Mouse (Mus musculus) limb, embryonic 14.5 days (tissue): ENCODE measurements at regions not wholly inside any gene's neighbourhood (a gene's known extent, or its start where the extent isn't known, plus 50 kb on each side); places are given as distances from the start of the nearest gene placed in this dataset.

ENCODE experiments used
- ATAC-seq: fragments of 200-750 bp; cut with Nextera tagmentation; 2 replicates; pipeline ENCODE4 v1.8.0; 2017; ENCODE audit warnings: low read depth, moderate number of reproducible peaks, moderate TSS enrichment; ENCODE audit not compliant: low FRiP score
- DNase-seq: peaks from one replicate; pipeline ENCODE4 v3.0.0-alpha.2; 2015; ENCODE audit warnings: low spot score
- H3K27ac ChIP-seq: fragments of 300-500 bp; sonication (generic); replicated peaks from 2 replicates; pipeline ENCODE4 v1.5.1; 2014; ENCODE audit warnings: low read depth, mild to moderate bottlenecking, low read length, moderate library complexity, mixed read lengths
- H3K27me3 ChIP-seq: fragments of 300-500 bp; sonication (generic); 2 replicates; pipeline ENCODE4 v1.6.1; 2014; ENCODE audit warnings: low read length, mixed read lengths; ENCODE audit not compliant: control insufficient read depth, insufficient read depth
- H3K36me3 ChIP-seq: fragments of 300-500 bp; sonication (generic); 2 replicates; pipeline ENCODE4 v1.6.1; 2014; ENCODE audit warnings: mild to moderate bottlenecking, low read length, moderate library complexity, mixed read lengths; ENCODE audit not compliant: control insufficient read depth, insufficient read depth
- H3K4me1 ChIP-seq: fragments of 300-500 bp; sonication (generic); 2 replicates; pipeline ENCODE4 v1.6.1; 2014; ENCODE audit warnings: antibody characterized with exemption, low read length, mixed read lengths; ENCODE audit not compliant: control insufficient read depth, insufficient read depth
- H3K4me2 ChIP-seq: fragments of 300-500 bp; sonication (generic); replicated peaks from 2 replicates; pipeline ENCODE4 v1.6.1; 2014; ENCODE audit warnings: low read depth, mild to moderate bottlenecking, low read length, moderate library complexity; ENCODE audit not compliant: severe bottlenecking
- H3K4me3 ChIP-seq: fragments of 300-500 bp; sonication (generic); replicated peaks from 2 replicates; pipeline ENCODE4 v1.5.1; 2014; ENCODE audit warnings: low read length
- H3K9ac ChIP-seq: fragments of 300-500 bp; sonication (generic); 2 replicates; pipeline ENCODE4 v1.6.1; 2014; ENCODE audit warnings: mild to moderate bottlenecking, low read depth, low read length, moderate library complexity; ENCODE audit not compliant: severe bottlenecking
- H3K9me3 ChIP-seq: fragments of 300-500 bp; sonication (generic); 2 replicates; pipeline ENCODE4 v1.6.1; 2016; ENCODE audit warnings: low read length; ENCODE audit not compliant: control insufficient read depth
- POLR2A ChIP-seq: fragments of 200-500 bp; IDR thresholded peaks from 2 replicates; pipeline ENCODE4 v1.8.0; 2012; ENCODE audit warnings: inconsistent platforms, mild to moderate bottlenecking, moderate library complexity, borderline replicate concordance; ENCODE audit not compliant: insufficient read depth, insufficient read length; ENCODE audit errors: extremely low read depth
- WGBS: fragments of 180-500 bp; shearing (Covaris S2); extraction: QIAGEN DNeasy Blood & Tissue Kit; methylation state at CpG from one replicate; pipeline ENCODE4 v1.1.7; 2014; 5-methylcytosine and 5-hydroxymethylcytosine counted together

DNA sequence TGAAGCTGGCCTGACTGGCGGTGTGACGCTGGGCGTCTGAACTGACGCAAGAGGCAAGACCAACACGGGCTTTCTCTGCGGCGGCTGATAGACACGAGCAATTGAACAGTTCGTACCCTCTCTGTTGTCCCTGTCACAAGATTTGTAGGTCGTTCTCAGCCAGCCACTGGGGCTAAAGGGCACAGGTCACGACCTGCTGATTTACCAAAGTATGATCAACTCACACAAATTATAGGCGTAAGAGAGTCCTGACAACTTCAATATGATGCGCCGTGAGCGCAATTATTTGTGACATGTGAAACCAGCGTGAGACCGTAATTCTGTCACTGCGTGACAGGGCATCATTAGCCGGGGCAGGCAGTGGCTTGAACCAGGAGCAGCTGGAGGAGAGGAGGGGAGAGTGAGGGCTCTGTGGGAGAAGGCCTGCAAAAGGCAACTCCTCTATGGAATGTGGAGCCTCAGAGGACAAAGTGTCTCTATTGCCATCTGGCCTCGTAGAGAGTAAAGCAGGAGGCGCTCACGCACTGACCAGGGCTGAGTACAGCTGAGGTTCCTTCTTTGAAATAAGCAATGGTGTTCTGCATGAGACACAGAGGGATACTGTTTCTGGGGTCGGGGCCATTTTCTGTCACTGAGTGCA is 181.4 kb upstream of the Habp2 start:
- no peak overlapping the region for H3K27ac ChIP-seq
- no peaks in the 10 kb centered on the region; the same call in 1 of the 2 replicates for H3K27me3 ChIP-seq
- ATAC-seq: peak; percentile 67
- H3K9ac ChIP-seq: no peak overlapping the region
- H3K4me1 ChIP-seq: peaks cover 51% of the 10 kb centered on the region
- no peaks in the 10 kb centered on the region for H3K36me3 ChIP-seq
- 10% methylated on average over 23 of the region's 23 CpGs for WGBS
- peak overlapping the region; percentile 13; the same call in 1 of the 2 replicates for H3K4me2 ChIP-seq
- TF ChIP-seq POLR2A: no peak
- DNase-seq: peak; percentile 41
- no peak overlapping the region for H3K4me3 ChIP-seq
- no peaks in the 10 kb centered on the region for H3K9me3 ChIP-seq

DNA sequence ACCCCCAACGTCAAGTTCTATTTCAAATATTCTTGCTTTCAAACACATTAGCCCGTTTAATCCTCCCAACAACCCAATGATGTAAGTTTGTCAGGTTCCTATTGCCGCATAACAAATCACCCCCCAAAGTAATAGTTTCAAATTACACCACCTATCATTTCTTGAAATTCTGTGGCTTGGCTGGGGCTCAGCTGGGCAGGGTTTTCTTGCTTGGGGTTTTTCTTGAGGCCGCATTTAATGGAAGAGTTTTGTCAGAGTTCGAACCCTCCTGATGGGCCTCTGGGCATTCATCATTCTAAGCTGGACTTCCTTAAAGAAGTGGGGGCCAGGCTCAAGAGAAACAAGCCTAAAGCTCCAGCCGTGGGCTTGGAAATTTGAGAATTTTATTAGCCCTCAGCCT is 178.1 kb upstream of the Habp2 start:
- ATAC-seq (no peak), DNase-seq (no peak)
- 33% methylated on average over 6 of the region's 6 CpGs for WGBS
- H3K27me3 ChIP-seq: no peaks in the 10 kb centered on the region; the same call in 1 of the 2 replicates
- TF ChIP-seq POLR2A: no peak
- peaks cover 34% of the 10 kb centered on the region for H3K4me1 ChIP-seq
- H3K9me3 ChIP-seq: no peaks in the 10 kb centered on the region
- H3K4me2 ChIP-seq: no peak overlapping the region
- no peaks in the 10 kb centered on the region for H3K36me3 ChIP-seq
- H3K4me3 ChIP-seq: no peak overlapping the region
- H3K27ac ChIP-seq: no peak overlapping the region
- H3K9ac ChIP-seq: no peak overlapping the region

DNA sequence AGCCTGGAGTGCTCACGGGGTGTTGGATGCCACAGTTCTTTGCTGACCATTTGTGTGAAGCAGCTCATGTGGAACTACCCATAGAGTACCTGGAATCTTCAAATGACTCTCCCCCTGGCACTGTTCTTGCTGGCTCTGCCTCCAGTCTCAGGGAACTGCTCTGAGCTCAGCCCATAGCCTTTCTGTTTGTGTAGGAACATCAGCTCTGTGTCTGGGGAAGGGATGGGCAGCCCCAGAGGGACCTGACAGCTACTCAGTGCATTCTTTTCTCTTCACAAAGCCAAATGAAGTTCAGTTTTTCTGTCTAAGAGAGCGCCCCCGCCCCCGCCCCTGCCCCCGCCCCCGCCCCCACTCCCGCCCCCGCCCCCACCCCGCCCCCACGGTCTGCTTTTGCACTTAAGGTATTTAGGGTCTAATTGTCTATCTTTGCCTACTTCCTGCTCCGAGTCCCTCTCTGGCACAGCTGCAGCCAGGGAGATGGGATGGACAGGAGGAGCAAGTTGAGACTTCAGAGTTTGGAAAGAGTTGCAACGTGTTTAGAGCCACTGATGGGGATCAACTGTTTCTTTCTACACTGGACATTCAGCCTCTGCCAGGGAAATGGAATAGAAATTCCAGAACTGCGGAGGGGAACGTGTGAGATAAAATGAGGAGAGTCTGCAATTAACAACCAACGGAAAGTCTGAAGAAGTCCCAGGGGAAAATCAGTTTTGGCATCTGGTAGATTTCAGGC is 171.2 kb upstream of the Habp2 start:
- Histone ChIP-seq H3K4me2 (0 out of 2 replicates have a peak overlapping the region, but pooled peaks have one; percentile 11), H3K4me3 (no peak overlapping the region), H3K27ac (0 out of 2 replicates have a peak overlapping the region, but pooled peaks have one; percentile 19), H3K27me3 (no peaks in the 10 kb centered on the region), H3K36me3 (no peaks in the 10 kb centered on the region), H3K4me1 (peaks cover 17% of the 10 kb centered on the region), H3K9ac (no peak overlapping the region), H3K9me3 (peaks cover 6% of the 10 kb centered on the region; the same call in 1 of the 2 replicates)
- peak; percentile 32; the same call in 1 of the 2 replicates for ATAC-seq
- DNase-seq: no peak
- no peak for TF ChIP-seq POLR2A
- 16% methylated on average over 13 of the region's 15 CpGs for WGBS

DNA sequence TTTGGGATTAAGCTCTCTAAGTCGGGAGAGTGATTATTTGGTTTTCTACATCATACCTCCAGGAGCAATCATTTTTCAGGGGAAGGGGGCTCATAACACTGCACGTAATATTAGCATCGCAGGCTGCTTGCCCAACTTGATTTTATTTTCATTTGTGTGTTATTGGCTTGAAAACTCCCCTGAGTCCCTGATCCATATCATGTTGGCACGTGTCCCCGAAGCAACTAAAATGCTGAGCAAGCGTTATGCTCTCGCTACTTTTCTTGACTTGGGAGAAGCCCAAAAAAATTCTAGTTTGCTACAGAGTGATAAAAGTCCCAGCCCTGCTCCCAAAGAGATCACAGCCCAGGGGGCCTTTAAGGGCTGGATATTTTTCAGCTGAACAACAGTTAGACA is 170.7 kb upstream of the Habp2 start:
- peak; percentile 91 for DNase-seq
- 20% methylated on average over 7 of the region's 7 CpGs for WGBS
- TF ChIP-seq POLR2A: no peak

DNA sequence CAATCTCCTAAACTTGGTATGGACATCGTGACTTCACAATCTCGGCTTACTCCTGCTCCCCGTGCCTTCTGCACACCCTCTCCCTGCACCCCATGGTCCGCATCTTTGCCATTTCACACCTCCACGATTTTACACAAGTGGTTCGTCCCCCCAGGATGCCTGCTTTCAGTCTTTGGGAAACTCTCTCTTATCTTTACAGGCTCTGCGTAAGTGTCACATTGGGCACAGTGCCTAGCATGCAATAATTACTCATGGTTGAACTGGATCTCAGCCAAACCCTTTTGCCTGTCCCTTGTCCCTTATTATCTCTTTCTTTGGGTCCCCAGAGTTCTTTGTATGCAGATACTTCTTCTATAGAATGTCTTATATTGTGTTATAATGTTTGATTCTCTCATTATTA is 166.2 kb upstream of the Habp2 start:
- WGBS: 88% methylated on average over 7 of the region's 7 CpGs
- no peak for TF ChIP-seq POLR2A
- ATAC-seq: no peak
- Histone ChIP-seq H3K4me2 (no peak overlapping the region), H3K4me3 (no peak overlapping the region), H3K27me3 (no peaks in the 10 kb centered on the region), H3K27ac (no peak overlapping the region), H3K36me3 (no peaks in the 10 kb centered on the region), H3K9me3 (peaks cover 13% of the 10 kb centered on the region; the same call in 1 of the 2 replicates), H3K9ac (no peak overlapping the region), H3K4me1 (peaks cover 10% of the 10 kb centered on the region)
- no peak for DNase-seq

More for the DNA sequence above, 170.7 kb upstream of the Habp2 start:
- peak; percentile 71 for ATAC-seq
- peaks cover 8% of the 10 kb centered on the region; the same call in 1 of the 2 replicates for H3K9me3 ChIP-seq
- H3K9ac ChIP-seq: no peak overlapping the region
- H3K36me3 ChIP-seq: no peaks in the 10 kb centered on the region
- H3K4me3 ChIP-seq: no peak overlapping the region
- 0 out of 2 replicates have a peak overlapping the region, but pooled peaks have one; percentile 58 for H3K27ac ChIP-seq
- H3K4me2 ChIP-seq: 0 out of 2 replicates have a peak overlapping the region, but pooled peaks have one; percentile 11
- no peaks in the 10 kb centered on the region for H3K27me3 ChIP-seq
- peaks cover 15% of the 10 kb centered on the region for H3K4me1 ChIP-seq
